Mouse (Mus musculus): Measurements from ENCODE around the gene Fam50a.

The Fam50a gene

DNA sequence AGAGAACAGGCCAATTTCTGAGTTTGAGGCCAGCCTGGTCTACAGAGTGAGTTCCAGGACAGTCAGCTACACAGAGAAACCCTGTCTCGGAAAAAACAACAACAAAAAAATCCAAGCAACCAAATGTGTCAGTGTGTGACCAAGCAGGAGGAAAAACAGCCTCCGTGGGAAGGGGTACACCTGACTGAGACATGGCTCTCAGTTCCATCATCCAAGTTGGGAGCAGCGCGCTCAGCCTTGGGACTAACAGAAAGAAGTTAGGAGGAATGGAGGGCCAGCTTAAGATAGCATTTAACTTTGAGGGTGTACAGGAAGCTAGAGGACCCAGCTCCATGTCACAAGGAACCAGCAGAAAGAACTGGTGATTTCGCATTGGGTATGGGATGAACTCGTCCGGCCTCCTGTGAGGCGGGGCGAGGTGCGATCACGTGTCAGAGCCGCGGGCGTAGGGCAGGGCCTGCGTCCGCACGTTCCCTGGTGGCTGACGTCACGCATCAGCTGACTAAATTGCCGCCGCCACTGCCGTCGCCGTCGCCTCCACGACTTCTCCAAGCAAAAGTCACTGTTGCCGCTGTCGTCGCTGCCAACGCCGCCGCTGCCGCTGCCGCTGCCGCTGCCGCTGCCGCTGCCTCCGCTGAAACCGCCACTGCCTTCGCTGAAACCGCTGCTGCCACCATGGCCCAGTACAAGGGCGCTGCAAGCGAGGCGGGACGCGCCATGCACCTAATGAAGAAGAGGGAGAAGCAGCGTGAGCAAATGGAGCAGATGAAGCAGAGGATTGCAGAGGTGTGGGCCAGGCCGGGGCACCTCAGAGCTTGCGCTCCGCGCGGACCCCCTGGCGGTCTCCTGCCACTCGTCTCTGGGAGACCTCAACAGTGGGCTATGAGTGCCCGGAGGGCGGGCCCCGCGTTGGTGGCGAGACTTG is at the start of gene Fam50a:
Gene Fam50a (plus strand): TSS at position 494 of the 925 bp plus-strand sequence.
- in situ Hi-C loops (cut with MboI; ENCODE audit: unreplicated experiment in 2 of 2) = no loop called here

DNA sequence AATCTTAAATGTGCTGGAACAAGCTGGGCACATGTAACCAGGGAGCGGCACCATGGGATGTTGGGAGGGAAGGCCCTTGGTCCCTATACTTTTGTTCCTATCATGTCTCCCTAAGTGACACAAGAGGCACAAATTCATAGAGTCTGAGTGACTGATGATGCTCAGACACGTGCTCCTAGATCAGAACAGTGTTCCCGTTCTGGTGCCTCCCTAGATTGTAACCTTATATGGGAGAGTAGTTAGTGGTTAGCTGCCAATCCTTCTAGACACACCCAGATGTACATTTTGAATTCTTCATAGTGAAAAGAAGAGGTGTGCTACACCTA is 43.1 kb upstream of the Fam50a start:
- in situ Hi-C loops (cut with MboI; ENCODE audit: unreplicated experiment in 2 of 2) = loop anchor here in 1 of 2 experiments (25.0 kb wide), 1 partner anchor 307 kb away; the partner anchor contains the start of gene Hcfc1

DNA sequence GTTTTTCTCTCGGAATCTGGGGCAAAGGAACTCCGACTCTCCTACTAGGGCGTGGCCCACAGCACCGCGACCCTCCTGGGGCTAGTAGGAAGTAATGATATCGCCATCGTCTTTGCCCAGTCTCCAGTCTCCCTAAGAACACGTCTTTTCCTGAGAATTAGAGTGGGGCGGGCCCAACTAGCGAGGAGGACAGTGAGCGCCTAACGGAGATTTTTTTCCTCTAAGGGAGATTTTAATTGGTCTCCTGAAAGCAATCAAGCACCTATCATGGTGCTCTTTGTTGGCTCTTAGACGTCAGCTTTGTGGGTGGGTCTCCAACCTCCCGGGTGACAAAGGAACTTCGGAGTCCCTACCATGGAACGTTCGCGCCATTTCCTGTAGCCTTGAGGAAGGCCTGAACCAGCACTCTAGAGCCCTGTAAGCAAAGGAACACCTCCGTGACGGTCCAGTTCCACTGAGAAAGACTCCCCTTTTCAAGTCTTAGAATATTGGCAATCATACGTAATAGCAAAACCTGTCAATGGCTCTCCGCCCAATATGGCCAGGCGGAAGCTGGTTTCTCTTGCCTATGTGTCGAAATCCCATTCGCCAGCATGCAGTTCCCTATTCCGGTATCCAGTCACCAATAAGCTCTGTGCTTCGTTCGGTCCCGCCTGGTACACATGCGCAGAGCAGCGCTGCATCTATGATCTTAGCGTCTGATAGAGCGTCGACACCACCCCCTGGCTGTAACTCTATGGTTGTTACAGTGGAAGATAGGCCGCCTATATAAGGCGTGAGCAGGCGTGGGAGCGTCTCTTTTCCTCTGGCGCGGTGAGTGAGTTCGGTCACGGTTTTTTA is 42.6 kb upstream of the Fam50a start, which contains the start of gene Rpl10:
Gene Rpl10 (plus strand): TSS at position 751 of the 840 bp plus-strand sequence.
- in situ Hi-C loops (cut with MboI; ENCODE audit: unreplicated experiment in 2 of 2) = loop anchor here in 1 of 2 experiments (25.0 kb wide), 1 partner anchor 308 kb away; the partner anchor contains the start of gene Hcfc1

DNA sequence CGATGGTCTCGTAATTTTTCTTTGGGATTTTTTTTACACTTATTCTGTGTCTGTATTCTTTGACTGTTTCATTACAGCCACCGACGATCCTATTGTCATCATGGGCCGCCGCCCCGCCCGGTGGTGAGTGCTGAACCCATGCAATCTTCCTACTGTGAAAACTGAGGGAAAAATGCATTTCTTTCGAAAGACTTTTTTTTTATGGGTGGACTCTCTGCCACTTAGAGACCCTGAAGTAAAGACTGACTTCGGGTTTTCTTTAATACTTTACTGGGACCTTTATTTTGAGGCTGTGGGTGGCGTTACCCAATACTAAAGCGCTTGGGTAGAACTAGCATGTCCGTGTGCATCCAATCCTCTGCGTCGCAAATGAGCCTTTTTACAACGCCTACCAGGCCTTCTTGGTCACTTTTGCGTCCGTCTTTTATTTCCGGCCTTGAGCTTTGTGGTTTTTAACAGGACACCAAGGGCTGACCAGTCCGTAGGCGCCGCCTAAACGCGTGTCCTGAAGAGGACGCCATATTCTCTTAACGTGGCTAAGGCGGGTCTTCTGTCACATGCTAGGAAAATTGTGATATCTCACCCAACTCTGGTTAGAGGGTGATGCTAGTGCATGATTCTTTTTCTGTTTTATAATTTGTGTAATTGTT is 41.8 kb upstream of the Fam50a start:
- in situ Hi-C loops (cut with MboI; ENCODE audit: unreplicated experiment in 2 of 2) = loop anchor here in 1 of 2 experiments (25.0 kb wide), 1 partner anchor 309 kb away; the partner anchor contains the start of gene Hcfc1

DNA sequence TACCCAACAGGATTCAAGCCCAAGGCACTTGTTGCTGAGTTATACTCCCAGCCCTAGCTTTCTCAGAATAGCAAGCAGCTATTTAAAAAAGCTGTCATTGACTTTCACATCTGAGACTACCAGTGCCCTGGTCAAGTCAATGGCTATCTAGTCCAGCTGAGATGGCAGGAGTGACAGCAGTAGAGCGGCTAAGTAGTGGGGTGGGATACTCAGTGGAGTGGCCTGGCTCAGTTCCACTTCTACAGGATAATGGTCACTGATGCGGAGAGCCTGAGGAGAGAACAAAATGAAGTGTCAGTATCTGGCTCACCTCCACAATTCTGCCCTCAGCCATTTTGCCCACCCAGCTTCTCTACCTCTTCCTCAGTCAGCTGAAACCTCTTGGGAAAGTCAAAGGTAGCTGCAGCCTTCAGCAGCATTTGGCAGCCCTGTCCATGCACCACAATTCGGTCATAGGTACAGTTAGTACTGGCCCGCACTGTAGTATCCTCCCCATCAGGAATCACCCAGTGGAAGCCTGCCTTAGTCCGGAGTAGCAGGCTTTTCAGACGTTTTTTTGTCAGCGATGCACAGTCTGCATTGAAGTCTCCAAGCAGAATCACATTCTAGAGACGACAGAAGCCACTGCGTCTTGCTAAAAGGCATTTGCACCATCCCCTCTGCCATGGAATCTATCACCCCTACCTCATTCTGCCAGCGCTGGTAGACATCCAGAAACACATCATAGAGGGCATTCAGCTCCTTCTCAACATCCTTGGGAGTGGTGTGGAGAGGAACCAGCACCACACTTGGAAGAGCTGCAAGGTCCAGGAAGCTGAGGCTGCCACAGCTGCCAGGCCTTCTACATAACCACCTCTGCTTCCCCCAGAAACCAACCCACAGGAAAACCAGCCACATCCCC is 39.2 kb upstream of the Fam50a start:
- in situ Hi-C loops (cut with MboI; ENCODE audit: unreplicated experiment in 2 of 2) = loop anchor here in 1 of 2 experiments (25.0 kb wide), 1 partner anchor 311 kb away; the partner anchor contains the start of gene Hcfc1

DNA sequence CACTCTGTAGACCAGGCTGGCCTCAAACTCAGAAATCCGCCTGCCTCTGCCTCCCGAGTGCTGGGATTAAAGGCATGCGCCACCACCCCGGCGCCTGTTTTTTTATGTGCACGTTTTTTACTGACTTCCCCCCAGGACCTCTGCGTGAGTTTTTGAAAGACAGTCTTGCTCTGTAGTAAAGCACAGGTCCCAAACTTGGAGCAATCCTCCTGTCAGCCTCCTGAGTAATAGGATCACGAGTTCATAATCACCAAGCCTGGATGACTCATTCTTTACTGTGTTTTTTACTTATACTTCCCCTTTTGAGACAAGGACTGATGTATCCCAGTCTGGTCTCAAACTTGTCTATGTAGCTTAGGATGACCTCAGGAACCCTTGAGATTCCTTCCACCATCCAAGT is 34.9 kb upstream of the Fam50a start:
- in situ Hi-C loops (cut with MboI; ENCODE audit: unreplicated experiment in 2 of 2) = loop anchor here in 1 of 2 experiments (25.0 kb wide), 1 partner anchor 491 kb away; the partner anchor contains the start of genes Idh3g and Ssr4

DNA sequence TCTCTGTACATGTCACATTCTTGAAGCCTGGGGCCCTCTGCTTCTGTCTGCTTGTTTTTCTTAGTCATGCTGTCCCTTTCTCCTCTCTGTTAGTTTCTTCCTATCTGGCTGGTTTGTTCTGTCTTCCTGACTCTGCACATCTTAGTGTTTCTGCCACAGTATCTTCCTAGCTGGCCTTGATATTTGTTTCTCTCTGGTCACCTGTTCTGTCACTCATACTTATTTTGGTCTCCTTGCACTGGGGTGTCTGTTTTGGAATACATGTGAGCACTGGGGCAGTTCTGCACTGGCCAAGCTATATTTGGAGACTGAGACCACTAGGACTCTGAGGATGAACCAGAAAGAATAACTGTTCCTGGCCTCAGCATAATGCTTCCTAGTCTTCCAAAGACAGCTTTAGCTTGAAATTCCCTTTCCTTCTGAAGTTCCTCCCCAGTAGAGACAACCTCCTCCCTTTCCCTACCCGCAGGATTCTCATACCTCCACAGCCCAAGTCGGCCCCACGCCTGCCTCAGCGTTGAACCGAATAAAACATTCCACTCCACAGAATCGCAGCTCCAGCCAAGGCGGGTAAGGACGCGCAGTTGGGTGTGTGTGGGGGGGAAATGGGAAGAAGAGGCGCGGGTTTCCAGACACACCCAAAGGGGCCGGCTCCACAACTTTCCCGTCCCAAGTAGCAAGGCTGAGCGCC is 31.6 kb upstream of the Fam50a start:
- in situ Hi-C loops (cut with MboI; ENCODE audit: unreplicated experiment in 2 of 2) = loop anchor here in 1 of 2 experiments (25.0 kb wide), 1 partner anchor 494 kb away; the partner anchor contains the start of genes Idh3g and Ssr4

DNA sequence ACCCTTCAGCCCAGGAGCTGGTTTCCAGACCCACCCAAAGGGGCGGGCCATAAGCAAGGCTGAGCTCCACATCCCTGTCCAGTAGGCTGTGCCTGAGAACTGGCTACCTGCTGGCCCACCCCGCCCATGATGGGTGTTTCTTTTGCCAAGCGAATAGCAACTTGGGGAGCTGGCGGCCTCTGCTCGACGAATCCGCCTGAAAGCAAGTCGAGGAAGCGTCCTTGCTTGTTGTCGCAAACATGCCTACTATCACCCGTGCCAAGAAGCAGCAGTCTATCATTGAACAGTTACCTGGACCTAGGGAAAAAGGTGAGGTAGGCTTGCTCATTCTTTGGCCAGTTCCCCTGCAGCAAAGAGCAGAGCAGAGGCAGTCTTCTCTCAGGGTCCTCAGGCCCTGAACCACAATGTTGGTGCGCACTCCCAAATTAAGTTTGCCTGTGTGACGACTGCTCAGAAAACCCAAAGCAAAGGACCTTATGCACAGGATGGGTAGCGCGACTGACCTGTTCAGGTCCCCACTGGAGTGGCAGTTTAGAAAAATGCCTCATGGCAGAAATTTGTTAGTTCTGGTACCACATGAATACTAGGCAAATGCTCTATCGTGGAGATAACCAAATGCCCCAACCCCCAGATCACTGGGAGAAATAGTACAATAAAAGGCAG is 31.0 kb upstream of the Fam50a start, which contains the start of the genes Taz and Dnase1l1:
Gene Taz (plus strand): TSS at position 181 of the 663 bp plus-strand sequence.
Gene Dnase1l1 (minus strand): TSS at position 606 of the 663 bp plus-strand sequence.
- in situ Hi-C loops (cut with MboI; ENCODE audit: unreplicated experiment in 2 of 2) = loop anchor here in 1 of 2 experiments (25.0 kb wide), 1 partner anchor 495 kb away; the partner anchor contains the start of genes Idh3g and Ssr4

DNA sequence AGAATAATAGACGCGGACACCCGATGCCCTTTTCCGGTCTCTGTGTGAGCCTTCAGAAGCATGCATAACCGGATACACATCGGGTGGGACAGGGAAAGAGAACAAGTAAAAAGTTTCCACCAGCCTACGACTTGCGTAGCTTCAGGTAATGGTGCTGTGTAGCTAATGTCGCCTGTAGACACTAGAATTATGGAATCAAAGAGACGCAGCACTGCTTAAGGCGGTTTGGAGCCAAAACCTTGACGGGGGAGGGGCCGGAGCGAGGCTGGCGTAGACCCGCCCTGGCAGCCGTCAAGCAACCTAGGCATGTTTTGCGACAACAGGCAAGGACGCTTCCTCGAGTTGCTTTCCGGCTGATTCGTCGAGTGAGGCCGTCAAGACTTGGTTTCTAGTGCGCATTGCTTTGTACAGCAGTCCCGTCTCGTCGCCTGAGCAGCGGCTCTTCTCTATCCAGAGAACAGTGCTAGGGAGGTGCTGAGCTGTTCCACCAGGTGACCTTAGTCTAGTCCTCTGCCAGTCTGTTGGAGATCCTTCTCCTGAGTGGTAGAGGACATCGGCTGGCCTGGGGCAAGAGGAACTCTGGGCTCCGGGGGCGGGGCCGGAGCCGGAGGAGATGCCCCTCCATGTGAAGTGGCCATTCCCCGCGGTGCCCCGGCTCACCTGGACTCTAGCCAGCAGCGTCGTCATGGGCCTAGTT is 30.3 kb upstream of the Fam50a start:
- in situ Hi-C loops (cut with MboI; ENCODE audit: unreplicated experiment in 2 of 2) = loop anchor here in 1 of 2 experiments (25.0 kb wide), 1 partner anchor 495 kb away; the partner anchor contains the start of genes Idh3g and Ssr4

DNA sequence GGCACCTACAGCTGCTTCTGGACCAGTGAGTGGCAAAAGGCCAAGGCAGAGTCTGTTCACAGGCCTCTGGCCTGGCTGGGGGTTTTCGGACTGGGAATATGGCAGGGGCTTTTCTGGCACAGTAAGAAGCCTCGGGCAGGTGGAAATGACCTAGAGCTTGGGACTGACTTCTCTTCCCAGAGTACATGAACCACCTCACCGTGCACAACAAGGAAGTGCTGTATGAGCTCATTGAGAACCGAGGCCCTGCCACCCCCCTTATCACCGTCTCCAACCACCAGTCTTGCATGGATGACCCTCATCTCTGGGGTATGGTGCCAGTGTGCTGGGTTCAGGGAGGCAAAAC is 29.8 kb upstream of the Fam50a start:
- in situ Hi-C loops (cut with MboI; ENCODE audit: unreplicated experiment in 2 of 2) = loop anchor here in 1 of 2 experiments (25.0 kb wide), 1 partner anchor 496 kb away; the partner anchor contains the start of genes Idh3g and Ssr4

DNA sequence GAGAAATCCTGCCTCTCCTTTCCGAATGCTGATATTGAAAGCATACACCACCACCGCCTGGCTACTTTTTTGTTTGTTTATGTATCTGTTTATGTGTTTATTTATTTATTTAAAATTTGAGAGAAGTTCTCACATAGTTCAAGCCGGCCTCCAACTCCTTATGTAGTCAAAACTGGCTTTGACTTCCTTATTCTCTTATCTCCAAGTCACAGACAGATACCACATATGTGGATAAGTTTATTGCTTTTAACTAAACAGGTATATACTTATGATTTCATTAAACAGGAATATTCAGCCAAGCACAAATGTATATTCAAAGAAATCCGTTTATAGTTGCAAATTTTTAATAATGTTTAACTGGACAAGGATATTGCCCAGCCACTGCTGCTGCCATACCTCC is 19.4 kb upstream of the Fam50a start:
- in situ Hi-C loops (cut with MboI; ENCODE audit: unreplicated experiment in 2 of 2) = loop anchor here in 1 of 2 experiments (25.0 kb wide), 1 partner anchor 506 kb away; the partner anchor contains the start of genes Idh3g and Ssr4

DNA sequence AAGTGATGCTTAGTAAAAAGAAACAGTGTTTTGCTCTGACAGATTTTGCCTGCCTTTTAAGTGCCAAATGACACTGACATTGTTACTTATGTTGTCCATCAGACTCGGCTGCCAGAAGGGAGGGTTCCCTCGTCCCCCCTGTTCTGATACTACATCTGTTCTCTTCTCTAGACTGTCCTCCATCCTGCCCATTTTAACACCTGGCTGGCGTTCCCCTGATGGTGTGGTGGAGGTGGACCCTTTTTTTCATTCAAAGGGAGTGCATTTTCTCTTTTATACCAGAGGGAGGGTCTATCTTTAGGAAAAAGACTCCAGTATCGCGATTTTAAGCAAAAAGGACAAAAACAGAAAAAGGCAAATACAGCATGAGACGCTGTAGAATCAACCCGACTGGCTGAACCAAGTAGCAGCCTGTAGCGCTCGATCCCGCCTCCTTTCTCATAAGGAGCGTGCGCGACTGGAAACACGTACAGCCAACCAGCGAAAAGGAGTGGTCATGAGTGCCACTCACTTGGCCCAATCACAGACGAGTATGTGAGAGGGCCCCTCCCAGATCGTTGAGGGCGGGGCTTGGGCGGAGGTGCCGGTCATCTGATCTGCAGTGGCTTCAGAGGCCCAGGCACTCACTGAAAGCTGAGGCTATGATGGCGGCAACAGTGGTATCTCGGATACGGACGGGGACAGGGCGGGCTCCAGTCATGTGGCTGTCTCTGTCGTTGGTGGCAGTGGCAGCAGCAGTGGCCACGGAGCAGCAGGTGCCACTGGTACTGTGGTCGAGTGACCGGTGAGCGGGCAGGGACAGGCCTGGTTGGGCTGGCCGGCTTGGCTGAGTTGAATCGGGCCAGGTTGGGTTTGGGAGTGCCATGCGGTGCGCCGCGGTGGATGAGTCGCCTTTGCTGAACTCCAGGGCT is 16.0 kb upstream of the Fam50a start, which contains the start of gene Atp6ap1:
Gene Atp6ap1 (plus strand): TSS at position 560 of the 911 bp plus-strand sequence.
- in situ Hi-C loops (cut with MboI; ENCODE audit: unreplicated experiment in 2 of 2) = loop anchor here in 1 of 2 experiments (25.0 kb wide), 1 partner anchor 509 kb away; the partner anchor contains the start of genes Idh3g and Ssr4

DNA sequence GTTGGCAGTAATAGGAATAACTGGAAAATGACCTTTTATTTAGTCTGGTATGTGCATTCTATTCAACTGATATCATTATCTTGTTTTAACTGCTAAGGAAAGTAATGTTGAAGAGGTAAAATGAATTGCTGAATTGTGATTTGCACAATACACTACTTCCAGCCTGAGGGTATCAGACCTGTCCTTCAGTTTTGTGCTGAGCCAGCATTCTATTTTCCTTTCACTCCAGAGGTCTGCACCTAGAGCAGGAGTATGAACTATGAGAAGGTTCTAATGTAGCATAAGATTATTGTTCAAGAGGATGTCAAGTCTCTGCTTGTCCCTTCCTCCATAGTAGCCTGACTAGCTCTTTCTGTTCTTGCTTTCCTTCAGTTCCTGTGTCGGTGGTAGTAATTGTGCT is 14.5 kb upstream of the Fam50a start:
- in situ Hi-C loops (cut with MboI; ENCODE audit: unreplicated experiment in 2 of 2) = loop anchor here in 1 of 2 experiments (25.0 kb wide), 1 partner anchor 511 kb away; the partner anchor contains the start of genes Idh3g and Ssr4

DNA sequence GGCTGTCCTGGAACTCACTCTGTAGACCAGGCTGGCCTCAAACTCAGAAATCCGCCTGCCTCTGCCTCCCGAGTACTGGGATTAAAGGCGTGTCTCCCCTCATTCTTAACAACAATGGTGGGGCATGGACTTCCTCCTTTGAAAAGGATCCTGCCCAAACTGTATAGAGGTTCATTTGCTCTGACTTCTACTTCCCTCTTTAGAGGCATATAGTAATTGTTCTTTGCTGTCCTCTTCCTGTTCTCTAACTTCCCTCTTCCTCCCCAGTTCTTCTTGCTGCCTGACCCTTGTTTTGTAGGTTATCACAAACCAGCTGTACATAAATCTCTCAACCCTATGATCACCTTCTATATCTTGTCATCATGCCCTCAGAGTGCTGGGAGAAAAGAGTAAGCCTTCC is 13.1 kb upstream of the Fam50a start:
- in situ Hi-C loops (cut with MboI; ENCODE audit: unreplicated experiment in 2 of 2) = loop anchor here in 1 of 2 experiments (10.0 to 25.0 kb wide), 2 partner anchors 45 to 512 kb away; partner anchors contain the start of genes Emd, Idh3g and Ssr4

Measured in v-Abl transformed pro-B cells (cell line).